Mouse (Mus musculus) adrenal gland, adult (tissue): ENCODE measurements around the gene Grik2.

Experiments used
- DNase-seq, 2 experiments: peaks; one replicate each; pipeline ENCODE4 v3.0.0; 2022 to 2023; ENCODE audit warnings: low spot score in 1 of 2; ENCODE audit not compliant: inconsistent age in 2 of 2

Grik2 gene

GRCm38 (mm10) chr10:49788381-49788906 lies at the start of gene Grik2:
Gene Grik2 (minus strand): TSS chr10:49788766.
- DNase-seq, result peak; percentile 26 to 54

DNA sequence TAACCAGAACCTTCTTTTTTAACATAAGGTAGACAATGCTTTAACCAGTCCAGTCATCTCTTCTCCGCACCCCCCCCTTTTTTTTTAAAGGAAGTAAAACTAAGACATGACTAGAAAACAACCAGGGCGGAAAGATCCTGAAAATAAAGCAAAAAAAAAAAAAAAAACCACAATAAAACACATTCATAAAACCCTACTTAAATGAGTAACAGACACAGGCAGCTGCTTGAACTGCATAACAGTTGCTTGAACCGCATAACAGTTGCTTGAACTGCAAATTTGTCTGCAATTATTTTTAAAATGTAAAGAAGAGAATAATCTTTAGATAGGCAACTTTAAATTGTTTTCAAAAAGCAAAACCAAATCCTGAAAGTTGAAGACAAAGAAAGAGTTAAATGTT lies 45.8 kb upstream of the Grik2 start:
- DNase-seq, result no peak

- no peak for DNase-seq
Measured at GRCm38 (mm10) chr10:49807276-49807675, 18.7 kb upstream of the Grik2 start.

DNA sequence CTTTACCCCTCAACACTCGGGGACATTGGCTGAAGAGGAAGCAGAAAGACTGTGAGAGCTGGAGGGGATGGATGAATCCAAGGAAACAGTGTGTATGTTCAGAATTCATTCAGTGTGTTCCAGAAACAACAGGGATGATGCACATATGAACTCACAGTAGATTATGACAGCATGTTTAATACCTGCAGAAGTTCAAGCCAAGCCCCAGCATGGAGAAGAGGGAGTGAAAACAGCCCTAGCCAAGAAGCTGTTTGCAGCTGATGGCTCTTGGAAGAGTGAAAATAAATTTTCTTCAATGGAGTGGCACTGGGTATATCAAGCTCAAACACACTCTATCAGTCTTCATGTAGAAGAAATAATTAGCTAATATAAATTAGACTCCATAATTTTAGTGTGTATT lies 12.4 kb upstream of the Grik2 start:
- no peak for DNase-seq

DNA sequence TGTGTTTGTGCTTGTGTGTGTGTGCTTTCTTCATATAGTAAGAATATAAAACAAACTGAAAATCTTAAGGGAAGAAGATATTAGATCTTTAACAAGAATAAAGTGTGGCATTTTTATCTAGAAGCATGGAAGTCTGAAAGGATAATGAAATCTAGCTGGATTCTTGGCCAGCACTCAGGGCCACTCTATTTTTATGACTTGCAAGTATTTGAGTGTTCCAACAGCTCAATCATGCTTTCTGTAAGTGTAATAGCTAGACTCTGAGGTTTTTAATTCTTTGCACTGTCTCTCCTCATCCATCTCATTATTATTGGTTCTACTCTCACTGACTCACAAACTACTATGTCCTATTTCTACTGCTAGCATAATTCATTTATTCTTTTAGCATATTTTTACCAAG lies 5.6 kb upstream of the Grik2 start:
- no peak for DNase-seq

DNA sequence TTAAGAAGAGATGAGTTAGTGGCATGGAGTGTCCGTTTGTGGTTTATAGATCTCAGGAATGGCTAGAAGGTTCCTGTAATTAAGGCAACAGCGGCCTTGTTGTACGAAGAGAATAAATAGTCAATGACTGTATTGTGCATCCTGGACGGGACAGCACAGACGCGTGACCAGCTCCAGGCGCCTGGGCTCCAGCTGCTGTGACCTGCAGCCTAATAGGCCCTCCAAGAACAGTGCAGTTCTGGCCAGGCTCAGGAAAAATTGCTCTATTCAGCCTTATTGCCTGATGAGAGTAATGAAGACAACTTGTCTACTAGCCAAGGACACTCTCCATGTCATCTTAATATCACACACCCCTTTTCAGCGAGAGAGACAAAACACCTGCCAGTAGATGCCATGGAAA lies 1.8 kb upstream of the Grik2 start:
- no peak for DNase-seq

- no peak for DNase-seq
Measured at GRCm38 (mm10) chr10:49789711-49790110, 1.1 kb upstream of the Grik2 start.

DNA sequence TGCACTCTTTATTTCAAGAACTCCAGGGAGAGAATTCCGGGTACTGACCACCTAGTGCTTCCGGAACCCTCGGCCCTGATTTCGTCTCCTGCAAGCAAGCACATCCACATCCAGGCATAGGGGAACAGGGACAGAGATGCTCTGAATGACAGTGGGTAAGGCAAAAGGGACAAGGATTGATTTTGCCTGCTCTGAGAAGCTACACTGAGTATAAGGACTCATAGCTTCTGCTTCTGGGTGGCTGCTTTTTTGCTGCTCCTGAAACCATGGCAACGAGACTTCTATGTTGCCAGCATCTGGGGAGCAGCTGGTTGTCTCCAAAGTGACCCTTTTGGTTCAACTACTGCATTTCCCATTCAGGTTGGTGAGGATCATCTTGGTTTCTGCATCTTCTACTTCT lies 348 bp upstream of the Grik2 start:
- no peak for DNase-seq

GRCm38 (mm10) chr10:49786630-49787029 lies 1.9 kb downstream of the Grik2 start:
- no peak for DNase-seq

- DNase-seq, result no peak
Measured at GRCm38 (mm10) chr10:49785477-49785876, 3.1 kb downstream of the Grik2 start.

DNA sequence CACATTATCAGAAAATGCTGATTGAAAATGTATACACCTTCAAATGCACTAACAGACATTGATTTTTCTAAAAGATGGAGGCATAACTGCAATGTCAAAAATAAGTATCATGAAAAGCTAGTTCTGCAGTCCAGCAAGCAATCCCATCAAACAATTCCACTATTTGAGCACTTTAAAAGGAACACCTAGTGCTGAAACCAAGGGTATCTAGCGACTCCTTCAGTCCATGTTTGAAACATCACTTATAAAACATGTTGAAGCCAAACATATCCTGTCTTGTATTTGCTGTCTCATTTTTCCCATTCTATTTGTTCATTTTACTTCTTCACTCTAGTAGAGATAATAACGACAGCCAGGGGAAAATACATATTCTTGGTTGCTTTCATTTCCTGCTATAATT lies 3.7 kb downstream of the Grik2 start:
- DNase-seq, result no peak

GRCm38 (mm10) chr10:49782741-49783691 lies 5.5 kb downstream of the Grik2 start:
- DNase-seq, result peak in 1 of 2 experiments; percentile 30

DNA sequence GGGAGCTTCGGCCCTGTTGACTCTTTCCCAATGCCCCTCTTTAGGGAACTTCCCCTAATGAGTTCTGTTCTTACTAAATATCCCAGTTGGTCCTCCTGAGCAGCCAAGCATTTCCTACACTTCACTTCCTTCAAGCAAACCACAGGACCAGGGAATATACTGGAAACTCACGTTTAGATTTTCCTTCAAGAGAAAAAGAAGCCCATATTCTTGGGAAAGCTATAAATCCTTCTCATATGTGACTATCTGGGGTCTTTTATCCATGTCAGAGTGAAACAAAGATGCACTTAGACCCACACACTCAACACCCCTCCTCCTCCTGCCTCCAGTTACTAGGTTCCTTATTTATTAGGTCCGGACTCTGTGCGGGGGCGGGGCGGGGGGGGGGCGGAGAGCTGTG lies 6.5 kb downstream of the Grik2 start:
- DNase-seq, result no peak

GRCm38 (mm10) chr10:49780430-49780829 lies 8.1 kb downstream of the Grik2 start:
- DNase-seq, result no peak

- DNase-seq, result no peak
Measured at GRCm38 (mm10) chr10:49768897-49769296, 19.7 kb downstream of the Grik2 start.

GRCm38 (mm10) chr10:49767556-49767955 lies 21.0 kb downstream of the Grik2 start:
- DNase-seq, result no peak

GRCm38 (mm10) chr10:49762607-49763006 lies 26.0 kb downstream of the Grik2 start:
- no peak for DNase-seq

- DNase-seq, result no peak
Measured at GRCm38 (mm10) chr10:49751769-49752168, 36.8 kb downstream of the Grik2 start.

DNA sequence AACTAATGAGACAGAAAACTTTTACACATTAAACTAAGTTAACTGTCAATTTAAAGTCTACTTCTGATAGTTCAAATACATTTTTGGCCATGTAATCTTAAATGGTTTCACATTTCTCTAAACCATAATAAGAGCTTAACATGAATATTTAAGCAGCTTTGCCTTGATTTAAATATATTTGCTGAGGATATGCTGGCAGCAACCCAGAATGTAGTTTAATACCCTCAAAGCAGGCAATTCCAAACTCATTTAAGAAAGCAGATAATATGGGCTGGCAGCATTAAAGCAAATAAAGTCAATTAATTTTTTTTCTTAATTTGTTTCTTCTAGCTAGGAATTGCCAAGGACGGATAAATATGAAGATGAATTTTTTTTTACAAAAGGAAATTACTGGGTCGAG lies 56.7 kb downstream of the Grik2 start:
- DNase-seq, result no peak

- no peak for DNase-seq
Measured at GRCm38 (mm10) chr10:49723706-49724105, 64.9 kb downstream of the Grik2 start.

DNA sequence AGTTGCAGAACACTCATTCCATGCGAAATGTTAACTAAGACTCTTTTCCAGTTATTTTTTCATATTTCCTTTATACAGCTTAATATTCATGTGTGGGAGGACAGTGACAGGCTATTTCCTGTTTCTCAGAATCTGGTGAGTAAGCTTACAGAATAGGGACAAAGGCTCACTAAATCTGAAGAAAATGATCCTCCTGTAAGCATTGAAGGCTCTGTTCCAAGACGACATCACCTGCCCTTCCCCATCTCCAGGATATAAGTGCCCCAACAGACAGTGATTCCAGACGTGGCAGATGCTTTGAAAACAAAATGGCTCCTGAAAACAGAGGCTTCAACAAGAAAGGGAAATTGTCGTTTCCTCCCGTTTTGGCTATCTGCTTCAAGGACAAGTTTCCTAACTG lies 71.7 kb downstream of the Grik2 start:
- DNase-seq, result no peak

- DNase-seq, result no peak
Measured at GRCm38 (mm10) chr10:49709748-49710147, 78.8 kb downstream of the Grik2 start.

DNA sequence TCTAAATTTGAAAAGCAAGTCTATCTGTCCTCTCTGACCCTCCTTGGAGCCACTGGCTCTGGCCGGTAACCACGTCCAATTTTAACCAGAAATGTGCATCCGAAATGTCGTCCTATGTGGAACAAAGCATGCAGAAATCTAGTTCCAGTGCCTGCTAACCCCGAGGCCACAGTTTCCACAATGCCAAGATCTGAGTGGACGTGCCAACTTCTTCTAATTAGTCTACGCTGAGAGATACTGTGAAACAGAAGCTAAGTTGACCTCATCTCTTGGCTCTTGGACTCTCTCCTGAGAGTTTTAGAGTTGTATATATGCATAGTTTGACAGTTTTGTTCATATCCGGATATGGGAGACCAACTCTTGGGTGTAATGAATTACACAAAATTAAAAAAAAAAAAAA lies 84.1 kb downstream of the Grik2 start:
- DNase-seq, result no peak
